Mouse (Mus musculus) bone marrow, adult 2 months (tissue): ENCODE measurements around the gene Pdgfa. TPM values are rescaled to one million over a fixed set of nuclear protein-coding genes. Genes with fewer than 3 reads are reported as not detected.

Experiments used
- H3K27ac ChIP-seq: fragments of 200-500 bp; 2 replicates; pipeline ENCODE4 v1.5.1; 2012; ENCODE audit warnings: low read depth, mild to moderate bottlenecking, control low read depth, inconsistent platforms, low read length; ENCODE audit not compliant: control insufficient read depth, poor library complexity, insufficient read depth
- H3K4me1 ChIP-seq: fragments of 200-500 bp; 2 replicates; pipeline ENCODE4 v1.6.1; 2011; ENCODE audit warnings: low read length; ENCODE audit not compliant: control insufficient read depth, insufficient read depth
- H3K4me3 ChIP-seq: fragments of 200-500 bp; replicated peaks from 2 replicates; pipeline ENCODE3; 2011; ENCODE audit warnings: mild to moderate bottlenecking, low read depth, low read length, control low read depth; ENCODE audit not compliant: control insufficient read depth
- CTCF ChIP-seq: fragments of 200-500 bp; IDR thresholded peaks from 2 replicates; pipeline ENCODE4 v1.5.1; 2011; ENCODE audit warnings: low read length, control low read depth; ENCODE audit not compliant: control insufficient read depth, insufficient read depth
- POLR2A ChIP-seq: fragments of 200-500 bp; IDR thresholded peaks from 2 replicates; pipeline ENCODE4 v1.6.1; 2011; ENCODE audit warnings: low read depth, mild to moderate bottlenecking, control low read depth, low read length, borderline replicate concordance; ENCODE audit not compliant: control insufficient read depth
- WGBS: fragments of 180-500 bp; shearing (Covaris S2); methylation state at CpG from one replicate; pipeline ENCODE4 v1.1.7; 2018; 5-methylcytosine and 5-hydroxymethylcytosine counted together
- polyA plus RNA-seq: library from polyadenylated mRNA; stranded (reverse); fragments of >200 nt; gene quantifications from 2 replicates; pipeline ENCODE4 v1.2.4, GENCODE M21; 2011; ENCODE audit warnings: low replicate concordance; ENCODE audit not compliant: missing spikeins, insufficient read depth, insufficient read length

Gene Pdgfa
- 5.6 and 6.8 TPM in 2 replicates for polyA plus RNA-seq

DNA sequence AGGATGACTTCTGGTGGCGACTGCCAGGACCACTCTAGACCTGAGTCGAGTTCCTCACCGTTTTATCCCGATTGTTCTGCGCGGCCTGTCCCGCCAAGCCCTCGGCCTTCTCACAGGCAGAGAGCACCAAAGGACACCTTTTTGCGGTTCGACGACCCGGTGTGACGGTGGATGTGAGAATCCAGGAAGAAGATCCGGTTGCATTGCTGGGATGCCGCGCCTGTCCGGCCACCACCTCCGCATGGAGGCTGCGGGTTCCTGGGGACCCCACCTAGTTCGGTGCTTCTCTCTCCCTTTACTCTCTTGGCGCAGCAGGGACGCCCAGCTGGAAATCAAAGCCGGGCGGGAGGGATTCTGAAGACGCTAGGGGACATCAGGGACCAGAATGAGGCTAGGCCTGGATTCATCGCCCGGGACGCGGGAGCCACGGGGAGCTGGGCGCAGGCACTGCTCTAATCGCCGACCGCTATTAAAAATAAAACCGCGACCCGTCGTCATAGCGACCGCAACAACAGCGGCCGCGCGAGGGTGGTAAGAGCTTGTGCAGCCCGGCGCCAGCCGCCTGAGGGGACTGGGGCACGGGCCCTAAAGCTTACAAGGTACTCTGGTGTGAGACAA is at the start of gene Pdgfa:
TSS of gene Pdgfa (minus strand) at position 200 of the 618 bp plus-strand sequence.
- 5% methylated on average over 48 of the region's 48 CpGs for WGBS
- Histone ChIP-seq H3K27ac (no peak within 1 kb of the TSS), H3K4me1 (no peaks in the 10 kb centered on the region; the same call in 1 of the 2 replicates), H3K4me3 (no peak within 1 kb of the TSS)
- no peak for TF ChIP-seq CTCF
- TF ChIP-seq POLR2A, result no peak

DNA sequence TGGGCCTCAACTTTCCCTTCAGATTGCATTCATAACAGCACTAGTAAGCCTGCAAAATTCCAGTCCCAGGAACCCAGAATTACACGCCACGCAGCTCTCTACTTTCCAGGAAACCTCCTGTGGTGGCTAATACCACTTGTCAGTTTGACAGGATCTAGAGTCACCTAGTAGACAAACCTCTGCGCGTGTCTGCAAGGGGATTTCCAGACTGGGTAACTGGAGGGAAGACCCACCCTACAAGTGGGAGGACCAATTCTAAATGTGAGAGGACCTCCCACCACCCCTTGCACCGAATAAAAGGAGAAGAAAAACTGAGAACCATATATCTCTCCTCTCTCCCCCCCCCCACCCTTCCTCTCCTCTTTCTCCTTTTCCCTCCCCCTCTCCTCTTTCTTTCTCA is 49.5 kb upstream of the Pdgfa start:
- no peak overlapping the region for H3K4me3 ChIP-seq
- no peaks in the 10 kb centered on the region; the same call in 1 of the 2 replicates for H3K4me1 ChIP-seq
- TF ChIP-seq POLR2A, result no peak
- TF ChIP-seq CTCF, result no peak
- no peak overlapping the region for H3K27ac ChIP-seq
- 19% methylated on average over 5 of the region's 5 CpGs for WGBS

DNA sequence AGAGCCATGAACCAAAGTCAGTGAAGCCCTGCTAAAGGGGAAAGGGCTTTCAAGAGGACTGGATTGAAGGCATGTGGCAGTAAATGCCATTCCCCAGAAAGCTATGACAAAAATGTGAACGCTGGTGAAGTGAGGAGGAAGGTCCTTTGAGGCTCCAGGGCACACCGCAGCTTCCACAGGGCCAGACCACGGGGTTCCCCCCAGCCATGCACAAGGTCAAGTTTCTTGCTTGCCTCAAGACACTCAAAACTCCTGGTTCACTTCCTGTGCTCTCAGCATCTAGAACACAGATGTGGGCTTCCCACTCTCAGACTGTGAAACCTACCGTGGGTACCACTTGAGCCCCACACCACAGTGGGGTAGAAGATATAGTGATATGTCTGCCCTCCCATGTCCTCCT is 46.4 kb upstream of the Pdgfa start:
- H3K4me1 ChIP-seq, result no peaks in the 10 kb centered on the region; the same call in 1 of the 2 replicates
- no peak for TF ChIP-seq CTCF
- TF ChIP-seq POLR2A, result no peak
- 22% methylated on average over 4 of the region's 4 CpGs for WGBS
- H3K27ac ChIP-seq, result no peak overlapping the region
- no peak overlapping the region for H3K4me3 ChIP-seq

DNA sequence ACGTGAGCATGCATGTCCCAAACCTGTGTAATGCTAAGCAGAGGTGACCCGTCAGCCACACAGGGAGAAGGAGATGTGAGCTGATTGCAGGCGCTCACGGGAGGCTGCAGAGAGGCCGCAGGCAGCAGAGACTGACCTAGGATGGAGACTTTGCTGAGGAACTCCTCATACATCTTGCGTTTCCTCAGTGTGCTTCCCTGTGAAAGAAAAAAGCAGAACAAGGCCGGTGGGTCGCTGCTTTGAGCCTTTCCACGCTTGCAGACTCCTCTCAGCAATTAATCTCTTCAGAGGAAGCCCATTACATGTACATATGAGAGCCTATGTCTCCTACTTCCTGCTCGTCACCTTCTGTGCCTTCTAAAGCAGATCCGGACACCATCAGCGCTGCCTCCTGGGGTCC is 45.1 kb upstream of the Pdgfa start:
- Histone ChIP-seq H3K4me1 (no peaks in the 10 kb centered on the region; the same call in 1 of the 2 replicates), H3K27ac (no peak overlapping the region), H3K4me3 (no peak overlapping the region)
- no peak for TF ChIP-seq CTCF
- WGBS, result 10% methylated on average over 12 of the region's 12 CpGs

DNA sequence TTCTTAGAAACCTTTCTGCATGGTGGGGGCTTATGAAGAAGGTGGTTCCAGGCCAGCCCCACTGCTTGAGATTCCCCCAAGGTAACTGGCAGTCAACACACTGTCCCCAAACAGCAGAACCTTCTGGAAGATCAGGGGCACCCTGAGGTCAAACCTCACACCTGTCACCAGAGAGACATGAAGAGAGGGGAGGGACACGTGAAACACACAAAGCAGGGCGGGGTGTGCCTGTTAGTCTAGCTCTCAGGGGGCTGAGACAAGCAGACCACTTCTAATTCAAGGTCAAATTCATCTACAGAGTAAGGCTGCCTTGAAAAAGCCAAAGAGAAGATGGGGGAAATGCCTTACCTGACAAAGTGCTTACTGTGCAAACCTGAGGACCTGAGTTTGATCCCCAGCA is 38.0 kb upstream of the Pdgfa start:
- Histone ChIP-seq H3K4me3 (no peak overlapping the region), H3K4me1 (no peaks in the 10 kb centered on the region), H3K27ac (no peak overlapping the region)
- TF ChIP-seq POLR2A, result no peak
- no peak for TF ChIP-seq CTCF
- 63% methylated on average over 2 of the region's 2 CpGs for WGBS

DNA sequence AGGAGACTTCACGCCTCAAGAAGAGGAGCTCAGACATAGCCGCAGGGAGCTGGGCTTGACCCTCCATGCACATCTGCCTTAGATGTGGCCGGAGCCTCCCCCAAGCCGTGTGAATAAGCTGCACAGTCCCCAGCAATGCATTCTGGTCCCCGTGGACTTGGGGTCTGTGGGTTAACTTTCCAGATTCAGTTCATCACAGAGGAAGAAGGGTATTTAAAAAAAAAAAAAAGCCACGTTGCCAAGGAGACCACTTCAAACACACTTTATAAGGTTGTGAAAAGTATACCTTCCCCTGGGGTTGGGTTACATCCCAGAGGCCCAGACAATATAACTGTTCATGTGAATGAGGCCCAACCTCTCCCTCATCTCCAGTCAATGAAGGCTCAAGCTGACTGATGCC is 37.6 kb upstream of the Pdgfa start:
- TF ChIP-seq CTCF, result no peak
- TF ChIP-seq POLR2A, result no peak
- Histone ChIP-seq H3K4me1 (no peaks in the 10 kb centered on the region), H3K27ac (no peak overlapping the region), H3K4me3 (no peak overlapping the region)
- 55% methylated on average over 6 of the region's 6 CpGs for whole genome bisulfite sequencing

DNA sequence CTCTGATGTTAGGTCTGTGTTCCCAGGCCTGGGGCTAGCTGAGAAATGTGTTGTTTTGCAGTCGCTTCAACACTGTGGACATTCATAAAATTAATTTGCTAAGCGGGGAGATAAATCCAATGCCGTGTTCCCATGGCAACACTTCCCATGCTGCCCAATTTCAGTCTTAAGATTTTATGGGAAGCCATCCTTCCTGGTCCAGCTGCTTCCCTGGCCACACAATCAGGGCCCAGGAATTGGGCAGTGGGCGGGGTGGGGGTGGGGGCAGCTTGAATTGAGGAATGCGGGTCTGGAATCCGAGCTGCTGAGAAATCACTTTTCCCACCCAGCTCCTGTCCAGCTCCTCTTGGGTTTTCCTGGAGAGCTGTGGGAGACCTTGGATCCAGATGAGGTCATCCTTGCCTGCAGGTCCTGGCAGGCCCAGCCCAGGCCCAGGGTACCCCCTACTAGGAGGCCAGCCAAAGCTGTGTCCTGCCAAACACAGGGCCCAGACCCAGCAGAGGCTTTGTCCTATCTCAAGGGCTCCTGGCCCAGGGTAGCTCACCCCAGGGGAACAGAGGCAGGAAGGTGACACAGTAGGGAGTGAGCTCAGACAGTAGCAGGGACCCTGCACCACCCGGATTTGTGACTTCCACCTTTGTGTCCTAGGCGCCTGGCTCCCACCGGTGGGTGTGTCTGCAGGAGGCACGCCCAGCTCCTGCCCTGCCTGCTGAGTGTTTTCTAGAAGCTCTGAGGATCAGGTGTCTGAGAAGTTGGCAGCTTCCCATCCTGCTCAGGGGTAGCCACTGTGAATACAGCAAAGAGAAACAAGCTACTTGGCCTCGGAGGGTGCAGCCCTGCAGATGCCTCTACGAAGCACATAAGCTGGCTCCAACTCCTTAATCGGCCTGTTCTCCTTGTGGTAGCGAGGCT is 36.5 kb upstream of the Pdgfa start:
- Histone ChIP-seq H3K27ac (no peak overlapping the region), H3K4me1 (no peaks in the 10 kb centered on the region), H3K4me3 (no peak overlapping the region)
- WGBS, result 73% methylated on average over 14 of the region's 14 CpGs
- TF ChIP-seq CTCF, result no peak
- no peak for TF ChIP-seq POLR2A

DNA sequence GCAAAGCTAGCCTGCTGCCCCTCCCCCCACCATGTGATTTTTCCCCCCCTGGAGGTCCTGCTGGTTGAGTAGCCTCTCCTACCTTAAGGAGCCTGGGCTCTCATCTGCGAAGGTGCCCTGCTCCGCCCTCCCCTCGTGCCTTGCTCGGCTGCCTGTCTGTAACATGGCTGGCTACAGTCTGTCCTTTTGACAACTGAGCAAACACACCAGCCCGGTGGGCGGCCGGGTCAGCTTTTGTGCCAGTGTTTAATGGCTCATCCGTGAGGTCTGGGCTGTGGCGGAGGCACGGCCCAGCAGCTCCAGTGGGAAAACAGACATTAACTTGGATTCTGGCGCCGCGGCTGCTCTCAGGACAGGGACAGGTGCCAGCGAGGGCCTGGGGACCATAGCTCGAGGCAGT is 30.4 kb upstream of the Pdgfa start:
- H3K4me3 ChIP-seq, result no peak overlapping the region
- WGBS, result 80% methylated on average over 15 of the region's 15 CpGs
- no peak overlapping the region for H3K27ac ChIP-seq
- no peaks in the 10 kb centered on the region; the same call in 1 of the 2 replicates for H3K4me1 ChIP-seq
- TF ChIP-seq CTCF (no peak), POLR2A (no peak)
